Mouse (Mus musculus): ENCODE measurements at regions not wholly inside any gene's neighbourhood (a gene's known extent, or its start where the extent isn't known, plus 50 kb on each side); places are given as distances from the start of the nearest gene placed in this dataset.

DNA sequence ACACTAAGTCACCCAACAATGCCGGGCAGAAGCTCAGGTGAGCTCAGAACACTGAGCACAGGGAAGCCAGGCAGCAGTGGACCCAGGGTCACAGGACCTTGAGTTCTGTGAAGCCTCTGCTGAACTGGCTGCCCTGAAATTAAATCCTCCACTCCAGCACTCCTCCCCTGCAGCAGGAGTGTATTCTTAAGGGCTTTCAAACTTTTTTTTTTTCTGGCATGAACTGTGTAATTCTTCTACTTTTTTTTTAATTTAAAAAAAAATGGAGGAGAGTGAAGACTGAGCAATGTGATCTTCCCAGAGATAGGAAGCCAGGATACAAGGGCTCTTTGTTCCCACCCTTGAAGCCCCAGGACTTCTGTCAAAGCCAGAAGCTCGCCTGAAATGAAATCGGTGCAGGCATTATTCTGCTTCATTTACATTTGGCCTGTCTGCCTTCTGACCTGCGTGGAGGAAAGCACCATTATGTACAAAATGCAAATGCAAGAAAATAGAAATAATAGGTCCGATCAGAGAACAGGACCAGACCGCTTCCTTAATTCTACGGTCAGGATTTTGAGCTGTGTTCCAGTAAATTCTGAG lies 331.3 kb upstream of the Mki67 start:
- no peak for DNase-seq (ENCODE audit: low read depth, low spot score)

DNA sequence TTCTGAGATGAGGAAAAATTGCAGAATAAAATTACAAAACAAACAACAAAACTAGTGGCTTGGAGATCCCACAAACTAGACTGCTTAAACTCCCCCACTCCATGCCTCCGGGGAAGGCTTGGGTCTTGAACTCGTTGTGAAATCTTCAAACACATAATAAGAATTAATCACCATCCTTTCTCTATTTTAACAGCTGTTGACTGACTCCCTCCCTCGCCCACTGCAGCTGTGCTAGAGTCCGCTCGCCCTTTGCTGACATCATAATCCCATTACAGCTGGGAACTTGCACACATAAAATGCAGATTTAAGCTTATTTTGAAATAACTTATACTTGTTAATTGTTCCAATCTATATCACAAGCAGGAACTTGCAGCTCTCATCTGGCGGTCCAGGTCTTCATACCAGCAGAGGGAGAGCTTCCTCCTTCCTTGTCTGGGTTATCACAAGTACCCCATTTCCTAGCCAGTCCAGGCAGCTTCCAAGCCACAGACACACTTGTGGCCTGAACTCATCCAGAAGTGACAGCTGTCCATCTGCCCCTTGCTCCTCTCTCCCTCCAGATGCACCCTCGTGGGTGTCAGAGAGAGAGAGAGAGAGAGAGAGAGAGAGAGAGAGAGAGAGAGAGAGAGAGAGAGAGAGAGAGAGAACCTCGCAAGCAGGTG lies 332.9 kb upstream of the Mki67 start:
- DNase-seq (ENCODE audit: low read depth, low spot score), result no peak

GRCm38 (mm10) chr7:136049587-136049930 lies 333.4 kb upstream of the Mki67 start:
- no peak for DNase-seq (ENCODE audit: low read depth, low spot score)

DNA sequence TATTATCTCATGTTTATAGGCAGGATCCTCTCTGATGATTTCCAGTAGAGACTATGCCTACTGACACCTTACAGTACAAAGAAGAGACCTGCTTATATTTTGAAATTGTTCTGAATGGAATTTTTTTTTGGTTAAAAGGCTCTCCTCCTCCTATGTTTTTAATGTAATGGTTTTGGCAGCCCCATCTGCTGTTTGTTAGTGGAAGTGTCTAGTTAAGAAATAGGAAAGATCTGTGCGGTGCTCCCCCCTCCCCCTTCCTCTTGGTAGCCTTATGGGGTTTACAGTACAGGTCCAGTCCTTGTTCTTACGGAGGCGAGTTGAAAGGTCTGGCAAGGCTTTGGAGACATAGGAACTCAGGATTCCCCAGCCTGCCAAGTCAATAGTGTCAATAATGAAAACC lies 334.0 kb upstream of the Mki67 start:
- no peak for DNase-seq (ENCODE audit: low read depth, low spot score)

DNA sequence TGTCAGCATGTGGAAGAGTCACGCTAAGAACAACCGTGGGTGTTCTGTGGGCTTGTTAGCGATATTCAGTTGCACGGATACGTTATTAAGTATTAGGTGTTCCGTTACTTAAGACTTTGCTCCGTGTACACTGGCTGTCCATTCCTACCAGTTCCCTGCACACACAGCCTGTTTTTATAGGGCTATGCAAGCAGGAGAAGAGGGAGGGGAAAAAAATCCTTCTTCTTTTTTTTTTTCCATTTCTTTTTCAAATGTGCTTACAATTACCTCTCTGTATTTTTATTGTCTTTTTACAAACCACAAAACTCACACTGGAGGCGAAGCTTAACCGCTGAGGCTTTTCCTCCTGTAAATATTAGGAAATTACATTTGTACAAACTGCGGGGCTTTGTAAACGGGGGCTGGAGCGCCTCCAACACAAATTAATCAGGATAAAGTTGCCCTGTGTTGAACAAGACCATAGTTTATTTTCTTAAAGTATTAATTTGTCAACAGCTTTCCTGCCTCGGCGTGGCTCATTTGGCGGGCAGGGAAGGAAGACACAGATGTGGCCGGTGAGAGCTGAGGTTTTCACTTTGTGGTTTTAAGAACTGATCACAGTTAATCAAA lies 340.8 kb upstream of the Mki67 start:
- no peak for DNase-seq (ENCODE audit: low read depth, low spot score)

- no peak for DNase-seq (ENCODE audit: low read depth, low spot score)
Measured at GRCm38 (mm10) chr7:136058319-136058718, 342.2 kb upstream of the Mki67 start.

DNA sequence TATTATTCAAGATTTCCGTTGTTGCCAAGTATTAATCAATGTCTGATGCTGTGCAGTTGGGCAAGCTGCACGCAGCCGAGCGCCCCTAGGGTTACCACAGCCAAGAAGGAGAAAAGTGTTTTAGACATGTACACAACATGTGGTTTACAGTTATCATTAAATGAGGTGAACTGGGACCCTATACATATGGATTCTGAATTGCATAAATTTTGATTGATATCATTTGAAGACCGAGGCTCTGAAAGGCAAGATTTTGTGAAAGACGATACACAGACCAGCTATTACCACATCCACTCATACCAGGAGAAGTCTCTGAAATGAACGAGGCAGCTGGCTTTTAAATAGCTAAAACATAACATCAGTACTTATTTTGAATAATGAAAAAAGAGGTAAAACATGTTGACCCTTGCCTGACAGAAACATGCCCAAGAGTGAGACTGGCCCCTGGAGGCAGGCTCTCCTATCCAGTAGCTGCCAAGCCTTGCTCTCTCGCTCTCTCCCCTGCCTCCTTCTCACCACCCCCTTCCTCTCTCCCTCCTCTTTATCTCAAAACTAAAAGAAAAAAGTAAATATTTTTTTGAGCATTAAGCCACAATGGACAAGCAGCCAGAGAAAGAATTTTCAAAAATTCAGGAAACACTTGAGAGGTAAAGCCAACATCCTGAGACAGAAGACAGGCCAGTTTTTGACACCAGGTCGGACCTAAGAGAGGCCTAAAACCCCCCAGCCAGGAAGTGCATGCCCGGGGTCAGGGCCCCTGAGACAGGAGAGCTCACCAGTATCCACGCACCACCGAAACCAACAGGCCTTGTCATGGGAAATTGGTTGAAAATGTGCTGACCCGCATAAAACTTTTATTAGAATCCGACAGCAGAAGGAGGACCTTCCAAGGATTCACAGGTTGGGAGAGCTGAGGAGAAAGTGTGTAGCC lies 342.9 kb upstream of the Mki67 start:
- no peak for DNase-seq (ENCODE audit: low read depth, low spot score)

GRCm38 (mm10) chr7:136059896-136060295 lies 343.7 kb upstream of the Mki67 start:
- no peak for DNase-seq (ENCODE audit: low read depth, low spot score)

GRCm38 (mm10) chr7:136060339-136061073 lies 344.3 kb upstream of the Mki67 start:
- no peak for DNase-seq (ENCODE audit: low read depth, low spot score)

- no peak for DNase-seq (ENCODE audit: low read depth, low spot score)
Measured at GRCm38 (mm10) chr7:136062658-136063057, 346.5 kb upstream of the Mki67 start.

GRCm38 (mm10) chr7:136065038-136065678 lies 349.0 kb upstream of the Mki67 start:
- DNase-seq (ENCODE audit: low read depth, low spot score), result no peak

- DNase-seq (ENCODE audit: low read depth, low spot score), result no peak
Measured at GRCm38 (mm10) chr7:136065679-136066055, 349.5 kb upstream of the Mki67 start.

DNA sequence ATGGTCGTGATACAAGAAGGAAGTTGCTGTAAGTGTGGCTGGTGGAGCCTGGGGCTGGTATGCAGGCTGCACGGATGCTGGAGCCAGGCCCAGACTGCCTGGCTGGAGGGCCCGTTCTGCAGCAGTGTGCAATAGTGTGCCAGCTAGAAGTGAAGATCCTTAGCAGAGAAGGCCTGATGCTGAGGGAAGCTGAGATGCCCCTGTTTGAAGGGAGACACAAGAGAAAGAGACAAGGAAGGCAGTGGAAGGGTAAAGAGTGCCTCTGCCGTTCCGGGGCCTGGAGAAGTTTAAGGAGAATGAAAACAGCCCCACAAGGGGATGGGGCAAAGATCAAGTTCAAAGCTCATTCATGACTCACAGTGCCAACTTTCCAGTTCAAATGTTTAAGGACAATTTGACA lies 354.7 kb upstream of the Mki67 start:
- DNase-seq (ENCODE audit: low read depth, low spot score), result no peak

- DNase-seq (ENCODE audit: low read depth, low spot score), result no peak
Measured at GRCm38 (mm10) chr7:136071331-136071730, 355.2 kb upstream of the Mki67 start.

- DNase-seq (ENCODE audit: low read depth, low spot score), result no peak
Measured at GRCm38 (mm10) chr7:136073265-136073799, 357.2 kb upstream of the Mki67 start.

DNA sequence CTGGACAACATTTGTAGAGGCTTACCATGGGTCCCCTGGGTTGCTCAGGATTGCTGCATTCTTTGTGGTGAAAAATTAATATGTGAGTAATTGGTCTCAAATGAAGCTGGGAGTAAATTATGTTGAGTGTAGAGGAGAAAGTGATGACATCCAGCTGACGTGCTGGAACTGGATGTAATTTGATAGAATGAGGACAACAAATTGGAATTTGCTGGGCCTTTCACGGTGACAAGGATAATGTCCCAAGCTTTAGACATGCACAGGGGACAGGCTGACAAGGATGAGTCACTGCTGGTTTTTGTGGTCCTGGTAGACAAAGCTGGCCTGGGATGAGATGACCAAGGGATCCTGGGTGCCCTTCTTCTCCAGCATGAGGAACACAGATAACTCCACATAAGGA lies 357.9 kb upstream of the Mki67 start:
- no peak for DNase-seq (ENCODE audit: low read depth, low spot score)

- no peak for DNase-seq (ENCODE audit: low read depth, low spot score)
Measured at GRCm38 (mm10) chr7:136081534-136082252, 365.5 kb upstream of the Mki67 start.

- DNase-seq (ENCODE audit: low read depth, low spot score), result no peak
Measured at GRCm38 (mm10) chr7:136082253-136082867, 366.2 kb upstream of the Mki67 start.

- no peak for DNase-seq (ENCODE audit: low read depth, low spot score)
Measured at GRCm38 (mm10) chr7:136083005-136083404, 366.8 kb upstream of the Mki67 start.

Data from c-Kit-negative CD71-positive TER-119-positive erythroid progenitor cells, embryonic 14.5 days (primary cell).